Mouse (Mus musculus) adrenal gland, adult 2 months (tissue): ENCODE measurements around the gene Ephx1. TPM values are rescaled to one million over a fixed set of nuclear protein-coding genes. Genes with fewer than 3 reads are reported as not detected.
"Not testable (repeated sequence)": the region's sequence is repeated elsewhere in the genome, so short reads cannot be mapped to it uniquely, and the experiment has no call there.

Experiments
- DNase-seq: peaks from one replicate; pipeline ENCODE4 v3.0.0; 2021
- long read RNA-seq: library from polyadenylated mRNA; stranded (forward); transcript quantifications from one replicate; pipeline ENCODE4 v2.0.0, GENCODE M21; 2021
- polyA plus RNA-seq: library from polyadenylated mRNA; depleted of rRNA; stranded (reverse); fragments of >200 nt; gene quantifications from 2 replicates; pipeline ENCODE4 v1.2.3, GENCODE M21; 2012; rRNA removed
- total RNA-seq, 2 experiments: library from RNA; stranded (reverse); gene quantifications; 2 replicates each; pipeline ENCODE4 v1.2.3; 2021

Ephx1 gene
- total RNA-seq (100 to 1,000 TPM; 209 to 314 TPM), polyA plus RNA-seq (112 and 140 TPM in 2 replicates)
- long read RNA-seq, transcript Ephx1-201 (9 exons, 1,741 nt): major isoform, 99 of 115 reads
- long read RNA-seq, partial matches to known transcripts: 5 of 115 reads
- long read RNA-seq, other reads (novel, unspliced or antisense): 9 of 115 reads

DNA sequence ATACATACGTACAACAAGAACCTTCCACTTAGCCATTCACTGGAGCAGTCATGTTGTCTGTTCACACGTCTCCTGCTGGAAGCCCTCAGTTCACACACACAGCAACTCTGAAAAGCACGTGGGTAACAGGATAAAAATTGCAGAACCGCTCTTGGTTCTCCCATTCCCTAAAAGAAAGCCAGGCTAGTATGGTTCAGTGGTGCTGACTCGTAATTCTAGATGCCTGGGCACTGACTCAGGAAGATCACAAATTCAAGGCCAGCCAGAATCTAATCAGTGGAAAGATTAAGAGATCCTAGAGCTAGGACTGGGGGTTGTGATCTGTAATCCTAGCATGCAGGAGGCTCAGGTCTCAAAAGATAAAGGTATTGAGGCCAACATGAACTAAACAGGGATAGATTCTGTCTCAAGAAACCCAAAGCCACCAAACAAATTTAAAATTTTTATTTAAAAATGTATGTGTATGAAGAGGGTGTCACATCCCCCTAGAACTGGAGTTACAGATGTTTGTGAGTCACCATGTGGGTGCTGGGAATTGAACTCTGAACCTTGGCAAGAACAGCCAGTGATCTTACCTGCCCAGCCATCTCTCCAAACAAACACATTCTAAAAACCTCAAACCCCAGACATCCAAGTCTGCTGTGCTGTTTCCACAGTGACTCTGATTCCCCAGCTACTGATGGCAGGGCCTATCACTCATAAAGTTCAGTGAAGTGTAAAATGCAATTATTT, at the start of gene Ephx1:
TSS of gene Ephx1 (minus strand) at position 149 of the 732 bp plus-strand sequence.
- peak; percentile 63 for DNase-seq

DNA sequence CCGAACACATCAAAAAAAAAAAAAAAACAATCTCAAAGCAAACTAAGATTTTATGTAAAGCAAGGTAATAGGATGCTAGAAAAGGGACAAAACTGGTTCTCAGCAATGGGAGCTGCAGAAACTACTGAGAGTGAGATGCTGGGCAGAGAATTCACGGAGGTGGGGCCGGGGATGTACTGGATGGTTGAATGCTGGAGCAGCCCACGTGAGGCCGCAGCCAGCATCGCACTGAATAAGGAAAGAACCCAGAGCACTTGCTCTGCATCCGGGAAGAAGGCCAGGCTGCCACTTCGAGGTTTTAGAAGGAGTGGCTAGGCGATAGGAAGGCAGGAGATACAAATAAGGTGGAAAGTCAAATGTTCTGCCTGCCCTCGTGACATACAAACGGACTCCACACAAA, 49.0 kb upstream of the Ephx1 start:
- no peak for DNase-seq

DNA sequence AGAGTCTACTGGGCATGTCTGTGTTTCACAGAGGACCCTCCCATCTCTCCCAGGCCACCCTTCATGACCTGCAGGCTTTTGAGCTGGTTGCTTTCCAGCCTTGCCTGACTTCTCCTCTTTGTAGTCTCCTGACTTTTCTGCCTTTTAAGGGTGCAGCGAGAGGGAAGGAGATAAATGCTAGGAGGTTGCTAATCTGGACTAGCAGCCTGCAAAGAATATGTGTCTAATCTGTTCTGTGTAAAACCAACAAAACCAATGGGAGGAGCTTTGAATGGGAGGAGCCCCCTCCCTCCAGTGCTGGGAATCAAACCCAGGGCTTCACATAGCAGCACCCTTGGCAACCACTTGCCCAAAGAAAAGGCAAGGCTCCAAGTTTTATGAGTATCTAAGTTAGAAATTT, 47.6 kb upstream of the Ephx1 start:
- DNase-seq: no peak

DNA sequence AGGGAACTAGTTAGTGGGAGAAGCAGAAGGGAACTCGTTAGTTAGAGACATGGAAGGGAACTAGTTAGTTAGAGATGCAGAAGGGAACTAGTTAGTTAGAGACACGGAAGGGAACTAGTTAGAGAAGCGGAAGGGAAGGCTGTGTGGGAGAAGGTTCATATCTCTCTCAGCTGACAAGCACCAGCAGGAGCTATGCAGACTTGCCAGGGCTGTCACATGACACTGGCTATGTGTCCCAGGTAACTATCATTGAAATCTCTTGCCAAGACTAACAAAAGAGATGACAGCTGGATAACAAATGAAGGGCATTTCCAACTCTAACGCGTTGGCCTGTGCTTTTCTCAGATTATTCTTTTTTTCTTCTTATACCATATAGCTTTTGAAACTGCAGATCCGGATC, 43.9 kb upstream of the Ephx1 start:
- no peak for DNase-seq

DNA sequence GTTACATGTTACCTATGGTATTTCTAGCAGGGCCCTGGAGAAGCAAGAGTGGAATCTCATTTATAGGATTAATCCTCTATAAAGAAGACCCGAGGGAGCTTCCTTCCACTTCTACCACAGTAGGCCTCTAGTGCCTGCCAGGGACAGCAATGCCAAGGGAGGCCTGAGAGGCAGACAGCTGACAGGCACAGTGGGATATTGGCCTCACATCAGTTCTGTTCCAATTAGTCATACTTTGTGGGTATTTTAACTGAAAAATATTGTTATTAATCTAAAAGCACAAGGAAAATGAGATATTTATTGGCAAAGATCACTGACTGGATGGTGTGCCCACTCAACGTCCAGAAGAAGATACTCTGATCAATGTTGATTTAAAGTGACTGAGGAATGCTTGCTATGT, 43.3 kb upstream of the Ephx1 start:
- DNase-seq: no peak

DNA sequence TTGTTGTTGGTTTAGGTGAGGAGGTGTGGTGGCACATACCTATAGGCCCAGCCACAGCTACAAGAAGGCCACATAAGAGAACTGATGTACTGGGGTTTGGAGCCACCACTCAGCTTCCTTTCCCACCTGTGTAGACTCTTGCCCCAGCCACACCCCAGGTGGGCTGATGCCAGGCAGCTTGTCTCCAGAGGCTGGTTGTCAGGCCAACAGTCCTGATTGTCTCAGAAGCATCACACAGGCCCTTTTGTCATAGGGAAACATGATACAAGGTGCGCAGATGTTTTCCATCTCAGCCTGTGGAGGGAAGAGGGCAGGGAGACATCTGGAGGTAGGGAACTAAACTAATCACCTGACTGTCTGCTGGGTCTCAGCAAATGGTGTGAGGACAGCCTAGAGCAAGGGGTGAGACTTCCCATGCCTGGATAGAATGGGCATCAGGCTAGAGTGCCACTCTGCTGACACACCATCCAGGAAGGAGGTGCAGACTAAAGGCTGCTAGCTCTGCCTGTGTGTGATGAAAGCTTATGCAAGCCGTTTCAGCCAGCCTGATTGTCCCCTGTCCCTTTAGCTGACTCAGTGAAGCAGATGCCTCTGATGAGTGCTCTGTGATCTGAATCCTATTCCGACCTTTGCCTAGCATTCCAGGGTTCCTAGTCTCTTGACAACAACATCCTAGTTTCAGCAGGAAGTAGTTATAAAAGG, 41.2 kb upstream of the Ephx1 start:
- no peak for DNase-seq

DNA sequence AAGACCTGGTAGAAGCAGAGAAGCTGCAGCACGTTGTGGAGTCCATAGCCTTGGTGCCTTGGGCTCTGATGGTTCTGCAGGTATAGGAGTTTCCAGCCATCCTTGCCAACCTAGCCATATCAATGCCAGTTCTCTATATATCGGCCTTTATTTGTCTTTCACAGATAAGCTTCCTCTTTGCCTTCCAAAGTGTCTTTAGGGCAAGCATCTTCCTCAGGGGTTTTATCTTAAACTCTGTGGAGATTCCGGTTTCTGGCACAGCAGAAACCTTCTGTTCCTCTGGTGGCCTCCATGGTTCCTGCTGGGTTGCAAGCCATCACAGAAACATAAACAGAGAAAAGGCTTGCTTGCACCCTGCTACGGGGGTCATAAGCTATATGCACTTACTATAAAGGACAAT, 32.2 kb upstream of the Ephx1 start:
- no peak for DNase-seq

DNA sequence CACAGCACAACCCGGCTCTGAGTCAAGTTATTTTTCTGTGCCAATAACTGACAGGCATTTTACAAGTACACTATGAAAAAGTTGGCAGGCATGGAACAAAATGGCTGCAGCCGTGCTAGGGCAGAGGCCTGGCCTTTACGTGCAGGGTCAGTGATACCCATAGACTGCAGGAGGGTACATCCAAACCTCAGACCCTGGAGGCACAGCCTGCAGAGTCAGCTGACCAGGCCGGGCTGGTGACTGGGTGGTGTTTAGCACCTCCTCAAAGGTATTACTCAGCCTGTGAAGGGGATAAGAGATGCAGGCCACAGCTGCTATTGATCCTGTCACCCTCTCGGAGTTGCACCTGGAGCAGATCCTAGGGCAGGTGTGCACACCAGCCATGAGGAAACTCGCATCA, 30.2 kb upstream of the Ephx1 start, which contains the start of gene 9130409I23Rik:
TSS of gene 9130409I23Rik (plus strand) at position 301 of the 400 bp plus-strand sequence.
- DNase-seq: no peak

DNA sequence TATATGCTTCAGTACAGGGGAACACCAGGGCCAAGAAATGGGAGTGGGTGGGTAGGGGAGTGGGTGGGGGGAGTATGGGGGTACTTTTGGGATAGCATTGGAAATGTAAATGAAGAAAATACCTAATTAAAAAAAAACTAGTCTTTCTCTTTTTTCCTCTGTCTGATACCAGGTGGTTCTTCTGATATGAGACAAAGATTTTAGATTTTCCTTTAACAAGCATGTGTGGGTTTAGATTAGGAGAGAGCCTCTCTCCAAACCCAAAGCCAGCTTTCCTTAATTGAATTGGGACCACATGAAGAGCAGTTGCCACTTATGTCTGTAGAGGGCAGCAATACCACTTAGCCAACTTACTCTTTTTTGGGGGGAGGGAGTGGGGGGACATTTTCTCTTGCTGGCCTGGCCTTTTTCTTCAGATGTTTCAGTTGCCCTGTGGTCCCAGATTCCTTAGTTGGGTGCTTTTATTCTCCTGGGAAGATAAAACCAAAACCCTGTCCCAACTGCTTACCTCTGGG, 28.7 kb upstream of the Ephx1 start:
- no peak for DNase-seq

DNA sequence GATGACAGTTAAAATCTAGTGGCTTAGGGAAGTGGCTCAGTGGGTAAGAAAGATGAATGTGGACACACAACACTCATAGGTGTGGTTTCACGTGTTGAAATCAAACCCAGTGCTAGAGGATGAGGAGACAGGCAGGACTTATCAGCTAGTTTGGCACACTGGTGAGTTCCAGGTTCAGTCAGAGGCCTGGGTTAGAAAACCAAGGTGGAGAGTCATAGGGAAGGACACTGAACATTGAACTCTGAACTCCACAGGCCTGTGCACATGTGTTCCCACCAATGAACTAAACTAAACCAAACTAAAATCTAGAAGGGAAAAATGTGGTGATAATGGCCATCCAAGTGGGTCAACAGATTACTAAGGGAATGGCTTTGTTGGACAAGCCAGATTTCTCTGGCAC, 26.8 kb upstream of the Ephx1 start:
- DNase-seq: no peak

DNA sequence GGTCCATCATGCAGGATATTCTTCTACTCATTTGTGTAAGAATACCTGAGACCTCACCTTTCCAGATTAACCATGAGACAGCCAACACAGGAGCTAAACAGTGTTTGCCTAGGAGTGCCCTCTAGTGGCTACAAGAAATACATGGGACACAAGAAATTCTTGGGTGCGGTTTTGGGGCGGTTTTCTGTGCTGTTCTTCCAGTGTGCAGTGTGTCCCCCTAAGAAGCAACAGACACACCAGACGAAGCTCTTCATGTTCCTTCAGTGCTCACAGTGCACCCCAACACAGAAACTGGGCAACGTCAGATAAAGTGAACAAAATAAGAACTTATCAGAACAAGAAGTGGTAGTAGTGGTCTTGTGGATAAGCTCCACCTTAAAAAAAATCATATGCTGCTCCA, 18.9 kb upstream of the Ephx1 start:
- DNase-seq: no peak

DNA sequence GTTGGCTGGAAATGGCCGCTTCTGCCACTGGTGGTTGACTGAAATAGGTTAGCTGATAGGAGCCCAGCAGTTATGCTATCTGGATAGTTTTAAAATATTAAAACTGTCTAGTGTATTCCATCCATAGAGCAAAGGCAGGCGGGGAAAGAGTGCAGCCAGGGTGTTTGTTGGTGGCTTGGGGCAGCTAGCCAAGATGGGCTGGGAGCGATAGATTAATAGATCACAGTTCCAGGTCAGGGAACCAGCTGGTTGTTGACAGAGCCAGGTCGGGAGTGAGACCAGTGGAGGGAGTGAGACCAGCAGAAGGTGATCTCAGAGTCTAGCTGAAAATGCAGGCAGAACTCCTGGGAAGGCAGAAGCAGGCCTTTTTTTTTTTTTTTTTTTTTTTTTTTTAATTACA, 16.9 kb upstream of the Ephx1 start:
- peak; percentile 41 for DNase-seq

DNA sequence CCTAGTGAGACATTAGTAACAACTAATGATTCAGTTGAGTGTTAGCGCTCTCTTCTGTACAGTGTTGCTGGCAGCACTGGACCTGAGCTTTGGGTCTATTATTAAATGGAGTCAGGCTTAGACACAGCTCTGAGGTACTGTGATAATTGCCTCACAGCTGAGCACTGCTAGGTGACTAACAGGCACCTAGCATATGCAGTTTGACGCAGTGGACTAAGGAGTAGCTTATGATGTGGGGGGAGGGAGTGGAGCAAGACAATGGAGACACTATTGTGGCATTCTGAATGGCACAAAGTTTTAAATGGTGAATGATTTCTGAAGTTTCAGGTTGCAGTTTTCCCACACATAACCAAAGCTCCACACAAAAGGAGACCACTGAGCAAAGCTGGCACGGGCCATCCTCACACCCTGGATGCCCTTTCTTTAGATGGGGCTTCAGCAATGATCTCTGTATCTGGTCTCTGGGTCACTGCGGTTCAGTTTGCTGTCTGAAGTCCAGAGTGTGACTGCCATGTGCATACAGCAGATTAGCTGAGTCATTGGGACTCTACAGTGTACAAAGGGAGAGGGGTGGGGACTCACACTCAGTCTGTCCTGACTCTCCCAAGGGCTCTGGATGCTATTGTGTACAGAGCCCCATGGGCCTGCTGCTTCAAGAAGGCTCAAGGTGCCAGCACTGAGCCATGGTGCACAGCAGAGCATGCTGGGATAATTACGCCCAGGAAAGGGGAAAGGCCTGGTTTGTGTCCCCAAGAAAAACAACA, 14.5 kb upstream of the Ephx1 start:
- DNase-seq: not testable (repeated sequence)

DNA sequence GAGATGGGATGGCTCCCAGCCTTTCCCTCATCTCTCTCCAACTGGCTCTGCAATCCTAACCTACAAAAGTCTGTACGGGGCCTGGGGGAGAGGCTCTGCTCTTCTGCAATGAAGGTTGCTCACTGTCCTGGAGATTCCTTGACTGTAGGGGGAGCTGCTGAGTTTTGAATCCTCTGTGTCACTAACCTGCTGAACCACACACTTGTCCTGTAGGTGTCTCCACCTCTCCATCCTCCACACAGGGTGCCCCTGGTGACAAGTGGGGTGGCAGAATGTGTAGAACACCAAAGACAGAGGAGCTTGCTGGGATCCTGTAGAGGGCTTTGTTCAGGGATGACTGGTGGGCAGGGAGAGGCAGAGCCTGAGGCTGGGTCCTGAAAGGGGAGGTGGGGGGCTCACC, 1.6 kb upstream of the Ephx1 start:
- peak; percentile 77 for DNase-seq

DNA sequence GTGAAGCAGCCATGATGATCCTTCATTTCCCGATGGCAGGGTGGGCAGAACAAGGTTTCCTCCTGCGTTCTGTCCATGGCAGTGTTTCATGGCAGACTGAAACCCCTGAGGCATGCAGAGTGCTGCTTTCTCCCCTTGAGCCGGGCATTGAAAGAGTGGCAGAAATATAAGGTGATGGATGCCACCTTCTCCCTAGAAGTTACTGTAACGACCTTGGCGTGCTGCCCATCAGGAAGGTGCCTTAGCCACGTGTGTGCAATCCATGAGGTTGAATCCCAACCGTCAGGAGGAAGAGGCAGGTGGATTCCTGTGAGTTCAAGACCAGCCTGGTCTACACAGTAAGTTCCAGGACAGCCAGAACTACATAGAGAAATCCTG, 773 bp upstream of the Ephx1 start:
- DNase-seq: no peak

DNA sequence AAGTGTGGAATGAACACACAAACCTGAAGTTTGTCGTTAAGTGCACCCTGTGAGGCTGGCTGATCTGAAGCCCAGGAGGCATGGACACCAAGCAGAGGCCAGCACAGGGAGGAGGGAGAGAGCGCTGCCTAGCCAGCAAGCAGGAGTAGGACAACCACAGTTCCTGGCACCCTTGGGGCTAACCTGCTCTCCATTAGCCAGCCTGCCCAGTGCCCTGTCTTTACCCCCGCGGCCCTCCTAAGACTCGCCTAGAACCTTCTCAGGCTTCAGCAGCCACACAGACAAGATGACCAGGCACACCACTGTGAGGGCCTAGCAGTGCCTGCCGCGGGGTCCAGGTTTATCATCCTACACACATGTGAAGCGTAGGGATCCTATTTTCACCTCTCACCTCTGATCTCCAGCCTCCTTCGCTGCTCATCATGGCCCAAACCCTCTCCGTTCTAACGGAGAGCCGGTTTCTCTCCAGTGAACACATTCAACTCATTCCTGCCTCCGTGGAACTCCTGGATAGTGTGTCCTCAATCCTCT, 2.7 kb downstream of the Ephx1 start:
- DNase-seq: no peak

DNA sequence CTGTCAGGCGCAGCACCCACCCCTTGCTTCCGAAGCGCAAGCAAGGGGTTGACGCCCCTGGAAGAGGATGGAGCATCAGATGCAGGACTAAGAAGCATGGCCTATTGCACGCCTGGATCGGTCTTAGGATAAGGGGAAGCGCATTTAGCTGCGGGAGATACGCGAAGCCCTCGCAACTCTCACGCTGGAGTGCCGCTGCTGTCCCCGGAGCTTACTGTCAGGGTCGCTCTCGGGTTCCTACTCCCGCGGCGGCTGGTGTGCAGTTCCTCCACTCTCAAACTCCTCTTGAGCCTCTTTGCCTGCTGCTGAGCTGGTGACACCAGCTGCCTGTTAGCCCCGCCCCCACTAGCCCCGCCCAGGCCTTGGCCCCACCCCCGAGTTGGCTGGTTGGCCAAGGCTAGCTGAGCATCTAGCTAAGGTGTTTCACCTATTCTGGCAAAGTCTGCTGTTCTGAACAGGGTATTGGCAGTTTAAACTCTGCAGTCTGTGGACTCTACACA, 3.4 kb downstream of the Ephx1 start:
- peak; percentile 91 for DNase-seq

DNA sequence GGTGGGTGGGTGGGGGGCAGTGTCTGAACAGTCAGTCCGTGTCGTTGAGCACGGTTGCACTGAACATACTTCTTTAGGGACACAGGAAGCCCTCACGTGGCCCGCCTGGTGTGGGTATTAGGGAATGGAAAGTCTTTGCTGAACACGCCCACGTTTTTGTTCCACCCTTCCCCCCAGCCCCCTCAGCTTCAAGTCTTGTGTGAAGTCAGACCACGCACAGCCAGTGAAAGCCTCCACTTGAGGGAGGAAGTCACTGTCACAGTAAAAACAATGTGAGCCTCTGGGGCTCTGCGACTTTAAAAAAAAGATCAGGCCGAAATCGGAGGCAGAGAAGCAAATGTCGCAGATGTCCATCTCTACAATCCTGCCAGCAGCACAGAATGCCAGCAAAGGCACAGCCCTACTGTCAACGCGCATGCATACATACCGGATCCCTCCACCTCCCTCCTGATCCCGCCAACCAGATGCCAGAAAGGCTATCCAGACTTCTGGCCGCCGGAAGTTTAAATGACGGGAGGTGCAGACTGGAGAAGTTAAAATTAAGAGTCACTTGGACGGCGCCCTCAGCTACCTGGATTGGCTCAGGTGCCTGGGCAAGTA, 4.1 kb downstream of the Ephx1 start:
- peak; percentile 81 for DNase-seq

DNA sequence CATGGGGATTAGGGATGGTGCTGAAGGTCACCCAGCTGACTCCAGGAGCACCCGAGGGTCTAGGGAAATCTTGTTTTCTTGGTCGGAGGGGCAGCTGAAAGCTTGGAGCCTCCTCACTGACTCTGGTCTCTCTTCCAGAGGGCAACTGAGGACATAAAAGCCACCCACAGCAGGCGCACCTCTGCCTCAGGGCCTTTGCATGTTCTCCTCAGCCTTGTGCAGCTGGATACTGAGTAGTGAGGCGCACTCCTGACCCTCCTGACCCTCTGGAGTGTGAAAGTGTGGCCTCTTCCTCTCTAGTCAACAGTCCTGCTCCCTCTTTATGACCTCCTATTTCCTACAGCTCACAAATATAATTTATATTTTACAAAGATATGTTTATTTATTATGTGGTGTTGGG, 4.7 kb downstream of the Ephx1 start:
- no peak for DNase-seq

DNA sequence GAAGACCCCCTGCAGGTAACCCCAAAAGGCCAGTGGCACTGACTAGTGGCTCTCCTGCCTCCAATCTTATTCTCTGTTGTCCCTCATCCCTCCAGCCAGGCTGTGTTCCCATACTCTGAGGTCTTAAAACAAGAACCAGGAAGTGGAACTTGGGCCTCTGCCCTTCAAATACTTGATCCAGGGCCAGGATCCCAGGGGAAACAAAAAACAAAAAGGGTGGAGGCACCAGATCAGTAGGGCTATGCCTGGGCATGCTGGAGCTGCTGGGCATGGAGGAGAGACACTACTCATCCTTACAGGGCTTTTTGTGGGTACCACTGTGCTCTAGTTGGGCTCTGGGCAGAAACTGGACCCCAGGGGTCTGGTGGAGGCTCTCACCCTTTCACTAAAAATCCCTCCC, 5.1 kb downstream of the Ephx1 start:
- peak; percentile 84 for DNase-seq

DNA sequence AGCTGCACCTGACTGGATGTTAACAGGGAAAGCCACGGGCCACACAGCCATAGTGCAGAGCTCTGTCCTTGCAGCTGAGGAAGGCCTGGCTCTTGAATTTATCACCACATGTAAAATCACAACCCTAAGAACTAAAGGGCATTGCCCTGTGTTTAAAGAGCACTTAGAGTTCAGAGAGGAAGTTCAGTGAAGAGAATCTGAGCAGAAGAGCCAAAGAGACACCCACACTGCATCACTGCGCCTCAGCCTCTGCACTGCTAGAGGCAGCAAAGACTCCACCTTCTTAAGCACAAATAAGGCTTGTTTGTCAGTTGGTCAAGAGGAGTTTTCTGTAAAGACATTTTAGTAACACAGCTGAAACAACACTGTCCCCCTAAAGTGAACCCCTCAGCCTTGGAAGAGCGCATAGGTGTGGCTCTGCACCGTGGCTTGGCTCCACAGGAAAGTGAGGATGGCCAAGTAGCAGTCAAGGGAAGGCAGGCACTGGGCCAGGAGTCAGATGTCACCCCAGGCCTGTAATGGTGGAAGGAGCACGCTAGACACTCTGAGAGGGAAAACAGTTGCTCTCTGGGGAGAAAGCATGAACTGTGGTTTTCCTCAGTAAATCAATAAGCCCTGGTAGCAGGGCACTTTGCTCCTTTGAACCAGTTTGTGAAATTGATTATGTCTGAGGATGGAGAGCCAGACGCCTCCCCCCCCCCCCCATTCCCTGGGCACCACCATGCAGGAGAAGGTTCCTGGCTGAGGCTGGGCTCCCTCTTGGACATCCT, 5.8 kb downstream of the Ephx1 start:
- peak; percentile 67 for DNase-seq
